Mouse (Mus musculus) ES-CJ7 (cell line): ENCODE data around the gene Uap1l1.
"Not testable (repeated sequence)": the region's sequence is repeated elsewhere in the genome, so short reads cannot be mapped to it uniquely, and the experiment has no call there.

ENCODE experiments used
- DNase-seq: peaks from one replicate; pipeline ENCODE4 v3.0.0; 2011; ENCODE audit warnings: low read depth, low spot score

The Uap1l1 gene

GRCm38 (mm10) chr2:25365091-25365761 is at the start of gene Uap1l1:
Gene Uap1l1 (minus strand): TSS chr2:25365682.
- peak; percentile 88 for DNase-seq

GRCm38 (mm10) chr2:25413436-25413835 is 48.0 kb upstream of the Uap1l1 start:
- not testable (repeated sequence) for DNase-seq

GRCm38 (mm10) chr2:25408908-25409307 is 43.4 kb upstream of the Uap1l1 start:
- no peak for DNase-seq

GRCm38 (mm10) chr2:25403994-25404393 is 38.5 kb upstream of the Uap1l1 start:
- DNase-seq = no peak

GRCm38 (mm10) chr2:25402972-25403601 is 37.6 kb upstream of the Uap1l1 start:
- peak; percentile 62 for DNase-seq

- DNase-seq = peak; percentile 97
Observed at GRCm38 (mm10) chr2:25402377-25402971, 37.0 kb upstream of the Uap1l1 start.

GRCm38 (mm10) chr2:25400764-25401163 is 35.3 kb upstream of the Uap1l1 start:
- DNase-seq = peak; percentile 69

- DNase-seq = no peak
Observed at GRCm38 (mm10) chr2:25400291-25400690, 34.8 kb upstream of the Uap1l1 start.

- no peak for DNase-seq
Observed at GRCm38 (mm10) chr2:25399051-25399450, 33.6 kb upstream of the Uap1l1 start, which contains the start of gene Npdc1. Gene Npdc1 (plus strand): TSS chr2:25399351.

GRCm38 (mm10) chr2:25398065-25398464 is 32.6 kb upstream of the Uap1l1 start:
- DNase-seq = no peak

GRCm38 (mm10) chr2:25397010-25397409 is 31.5 kb upstream of the Uap1l1 start:
- DNase-seq = no peak

- no peak for DNase-seq
Observed at GRCm38 (mm10) chr2:25396597-25396983, 31.1 kb upstream of the Uap1l1 start.

GRCm38 (mm10) chr2:25395721-25396596 is 30.5 kb upstream of the Uap1l1 start, which contains the start of gene Entpd2:
Gene Entpd2 (plus strand): TSS chr2:25395874.
- peak; percentile 46 for DNase-seq

GRCm38 (mm10) chr2:25394281-25395221 is 29.1 kb upstream of the Uap1l1 start:
- no peak for DNase-seq

GRCm38 (mm10) chr2:25391266-25391665 is 25.8 kb upstream of the Uap1l1 start:
- no peak for DNase-seq

- no peak for DNase-seq
Observed at GRCm38 (mm10) chr2:25384492-25384891, 19.0 kb upstream of the Uap1l1 start.

- DNase-seq = peak; percentile 67
Observed at GRCm38 (mm10) chr2:25376589-25376988, 11.1 kb upstream of the Uap1l1 start.

GRCm38 (mm10) chr2:25373431-25373830 is 7.9 kb upstream of the Uap1l1 start:
- no peak for DNase-seq

- no peak for DNase-seq
Observed at GRCm38 (mm10) chr2:25372644-25373391, 7.3 kb upstream of the Uap1l1 start.
